Mouse (Mus musculus): ENCODE data around the gene Rtp1.
A peak's percentile ranks its signal among the peaks of the same experiment; 100 is the strongest.

Rtp1 gene

GRCm38 (mm10) chr16:23454376-23454775 lies 25.4 kb downstream of the Rtp1 start:
- no peak for DNase-seq (ENCODE audit: low spot score in 2 of 2)

- DNase-seq (ENCODE audit: low spot score in 2 of 2): peak; percentile 43 to 58
Observed at GRCm38 (mm10) chr16:23456534-23456933, 27.6 kb downstream of the Rtp1 start.

- DNase-seq (ENCODE audit: low spot score in 2 of 2): no peak
Observed at GRCm38 (mm10) chr16:23457338-23457737, 28.4 kb downstream of the Rtp1 start.

DNA sequence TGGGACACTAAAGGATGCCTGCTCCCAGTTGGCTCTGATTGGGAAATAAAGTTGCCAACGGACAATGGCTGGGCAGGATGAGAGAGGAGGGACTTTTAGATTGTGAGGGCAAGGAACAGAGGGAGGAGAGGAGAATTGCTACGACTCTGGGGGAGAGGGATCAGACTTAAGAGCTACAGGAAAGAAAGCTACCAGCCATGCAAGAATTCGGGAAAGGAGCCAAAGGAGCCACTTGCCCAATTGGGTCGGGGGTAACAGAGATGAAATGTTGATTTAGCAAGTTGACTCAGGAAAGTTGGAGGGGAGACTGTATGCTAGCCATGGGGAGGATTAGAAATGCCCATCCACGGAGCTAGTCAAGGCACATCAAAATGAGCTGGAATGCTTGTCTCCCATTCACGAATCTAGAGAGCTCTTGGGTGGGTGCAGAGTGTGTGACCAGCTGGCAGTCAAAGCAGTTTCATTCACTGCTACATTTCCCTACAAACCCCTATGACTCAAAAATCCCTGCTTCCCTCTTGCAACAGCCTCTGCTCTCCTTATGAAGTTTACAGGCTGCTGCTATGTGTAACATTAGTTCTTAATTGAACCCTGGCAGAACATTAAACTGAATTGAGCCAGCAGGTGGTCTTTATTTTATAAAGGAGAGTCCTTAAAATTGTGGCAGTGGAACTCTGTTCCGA lies 30.1 kb downstream of the Rtp1 start:
- DNase-seq (ENCODE audit: low spot score in 2 of 2): no peak

- no peak for DNase-seq (ENCODE audit: low spot score in 2 of 2)
Observed at GRCm38 (mm10) chr16:23463671-23464347, 34.9 kb downstream of the Rtp1 start.

DNA sequence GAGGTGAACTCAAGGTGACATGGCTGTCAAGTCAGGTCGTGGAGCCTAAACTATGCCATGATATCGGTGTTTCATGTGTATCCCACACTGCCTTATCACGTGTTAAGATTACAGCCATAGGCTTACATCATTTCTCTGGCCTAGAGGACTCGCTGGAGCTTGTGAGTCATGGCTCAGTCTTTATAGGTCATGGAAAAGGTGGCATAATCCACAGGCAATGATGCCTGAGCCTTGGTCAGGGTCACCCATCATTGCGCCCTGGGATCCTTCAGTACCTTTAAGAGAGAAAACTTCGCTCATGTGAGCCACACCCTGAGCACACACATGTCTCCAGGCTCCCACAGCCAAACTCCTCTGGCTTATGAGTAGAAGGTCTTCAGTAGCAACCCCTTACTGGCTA lies 42.6 kb downstream of the Rtp1 start:
- no peak for DNase-seq (ENCODE audit: low spot score in 2 of 2)

DNA sequence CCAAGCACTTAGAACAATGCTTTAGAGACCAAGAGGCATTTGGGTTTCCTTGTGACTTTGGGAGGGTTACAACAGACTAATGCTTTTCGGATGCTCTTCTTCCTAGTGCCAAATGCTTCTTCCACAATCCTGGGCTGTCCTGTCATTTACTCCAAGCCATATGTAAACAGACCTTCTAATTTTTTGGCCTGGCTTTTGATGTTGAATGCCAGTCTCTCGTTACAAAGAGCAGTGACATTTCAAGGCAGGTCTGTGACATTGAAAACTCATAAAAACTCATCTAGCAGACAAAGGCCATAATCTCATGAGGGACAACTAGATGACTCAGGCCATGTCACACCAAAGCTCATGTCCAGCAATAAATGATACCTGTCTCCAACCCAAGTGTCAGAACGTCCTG lies 43.1 kb downstream of the Rtp1 start:
- DNase-seq (ENCODE audit: low spot score in 2 of 2): no peak

DNA sequence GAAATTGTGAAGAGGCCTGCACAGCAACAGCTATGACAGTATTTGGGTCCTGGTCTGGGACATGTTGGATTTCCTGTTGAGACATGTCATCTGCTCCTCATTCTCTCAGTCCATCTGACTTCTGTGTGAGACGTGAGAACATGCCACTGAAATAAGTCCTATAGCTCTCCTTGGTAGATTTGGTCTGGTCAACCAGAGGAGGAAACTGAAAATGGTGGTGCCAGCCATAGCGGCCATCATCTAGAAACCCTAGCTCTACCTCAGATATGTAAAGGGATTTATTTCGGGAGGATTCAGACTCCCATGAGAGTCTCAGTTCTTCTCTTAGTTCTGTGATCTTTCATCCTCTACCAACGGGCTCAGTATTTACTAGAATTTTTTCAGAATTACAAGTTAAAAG lies 46.7 kb downstream of the Rtp1 start:
- DNase-seq (ENCODE audit: low spot score in 2 of 2): no peak

DNA sequence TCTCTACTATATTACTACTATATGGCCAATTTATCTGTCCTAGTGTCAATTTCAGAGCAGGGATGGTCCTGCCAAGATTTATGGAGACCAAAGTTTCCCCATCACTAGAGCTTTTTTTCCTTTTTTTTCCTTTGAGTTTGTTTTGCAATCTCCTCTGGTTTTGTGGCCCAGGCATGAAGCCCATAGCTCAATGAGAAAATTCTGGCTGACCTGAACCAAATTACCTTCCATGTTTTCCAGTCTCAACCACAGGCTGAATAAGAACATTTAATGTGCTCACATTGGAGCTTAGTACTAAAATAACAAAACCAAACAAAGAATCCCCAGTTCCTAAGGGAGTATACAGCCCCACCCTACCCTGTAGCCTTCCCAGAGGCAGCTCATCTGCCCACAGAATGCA lies 47.7 kb downstream of the Rtp1 start:
- no peak for DNase-seq (ENCODE audit: low spot score in 2 of 2)

DNA sequence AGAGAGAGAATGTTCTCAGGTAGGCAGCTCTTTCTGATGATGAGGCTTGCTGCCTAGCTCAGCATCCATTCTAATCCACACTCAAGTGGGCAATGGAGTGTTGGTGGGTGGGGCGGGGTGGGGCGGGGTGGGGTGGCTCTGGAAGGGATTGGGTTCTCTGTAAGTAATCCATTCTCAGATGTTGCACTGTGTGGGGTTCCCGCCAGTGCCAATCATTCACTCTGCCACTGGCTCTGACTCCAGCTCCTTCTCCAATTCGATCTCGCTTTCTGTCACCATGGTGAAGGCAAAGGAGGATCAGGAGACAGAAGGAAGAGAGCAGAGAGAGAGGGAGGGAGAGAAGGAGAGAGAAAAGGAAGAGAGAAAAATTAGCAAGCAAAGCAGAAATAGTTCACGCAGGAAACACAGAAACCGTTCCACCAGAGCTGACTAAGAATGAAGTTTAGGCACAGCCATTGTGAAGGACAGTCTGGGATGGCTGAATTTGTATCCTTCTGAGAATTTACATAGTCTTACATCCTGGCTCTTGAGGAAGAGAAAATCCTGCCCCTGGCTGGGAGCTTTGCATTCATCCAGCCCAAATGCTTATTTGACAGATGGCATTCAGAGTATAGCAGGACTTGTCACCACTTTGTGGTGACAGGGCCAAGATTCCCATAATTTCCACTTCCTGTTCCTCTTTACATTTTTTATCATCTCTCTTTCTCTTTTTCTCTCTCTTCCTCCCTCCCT lies 51.1 kb downstream of the Rtp1 start:
- no peak for DNase-seq (ENCODE audit: low spot score in 2 of 2)

DNA sequence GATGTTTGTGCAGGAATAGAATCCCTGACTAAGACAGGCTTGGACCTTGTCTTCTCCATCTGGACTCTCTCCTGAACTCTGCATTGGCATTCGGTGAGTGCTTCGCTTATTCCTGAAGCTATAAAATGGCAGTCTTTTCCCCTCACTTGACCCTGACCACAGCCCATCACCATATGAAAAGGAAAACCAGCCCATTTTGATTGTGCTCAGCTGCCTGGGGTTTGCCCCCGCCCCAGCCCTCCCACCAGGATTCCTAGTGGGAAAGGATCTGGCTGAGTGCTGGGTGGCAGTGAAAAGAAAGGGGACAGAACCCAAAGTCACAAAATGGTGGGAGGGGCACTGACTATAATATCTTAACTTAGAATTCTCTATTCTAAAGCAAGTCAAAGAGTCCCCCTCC lies 53.3 kb downstream of the Rtp1 start:
- no peak for DNase-seq (ENCODE audit: low spot score in 2 of 2)

- DNase-seq (ENCODE audit: low spot score in 2 of 2): no peak
Observed at GRCm38 (mm10) chr16:23482846-23483245, 53.9 kb downstream of the Rtp1 start.

- DNase-seq (ENCODE audit: low spot score in 2 of 2): no peak
Observed at GRCm38 (mm10) chr16:23483292-23483691, 54.4 kb downstream of the Rtp1 start.

All from heart, adult 9 months (tissue).